Mouse (Mus musculus) heart, postnatal 0 days (tissue): ENCODE results near the gene Krtcap3. TPM values are rescaled to one million over a fixed set of nuclear protein-coding genes. Genes with fewer than 3 reads are reported as not detected.
"Not testable (repeated sequence)": the region's sequence is repeated elsewhere in the genome, so short reads cannot be mapped to it uniquely, and the experiment has no call there.

ENCODE experiments used
- ATAC-seq: fragments of 200-750 bp; cut with Nextera tagmentation; 2 replicates; pipeline ENCODE4 v1.8.0; 2017; ENCODE audit warnings: low read depth, moderate number of reproducible peaks, moderate library complexity; ENCODE audit not compliant: insufficient read depth
- DNase-seq: peaks from one replicate; pipeline ENCODE4 v3.0.0-alpha.2; 2016; ENCODE audit warnings: low spot score
- H3K27ac ChIP-seq: fragments of 300-500 bp; sonication (generic); 2 replicates; pipeline ENCODE4 v1.5.1; 2014; ENCODE audit warnings: low read depth, mild to moderate bottlenecking
- H3K27me3 ChIP-seq: fragments of 300-500 bp; sonication (generic); 2 replicates; pipeline ENCODE4 v1.6.1; 2014; ENCODE audit warnings: low read length, mixed read lengths; ENCODE audit not compliant: control insufficient read depth, insufficient read depth
- H3K36me3 ChIP-seq: fragments of 300-500 bp; sonication (generic); replicated peaks from 2 replicates; pipeline ENCODE4 v1.6.1; 2014; ENCODE audit warnings: low read length, mixed read lengths; ENCODE audit not compliant: control insufficient read depth, insufficient read depth
- H3K4me1 ChIP-seq: fragments of 300-500 bp; sonication (generic); 2 replicates; pipeline ENCODE4 v1.6.1; 2014; ENCODE audit warnings: antibody characterized with exemption; ENCODE audit not compliant: control insufficient read depth, insufficient read depth
- H3K4me2 ChIP-seq: fragments of 300-500 bp; sonication (generic); 2 replicates; pipeline ENCODE4 v1.6.1; 2014; ENCODE audit warnings: low read depth, mild to moderate bottlenecking, low read length, moderate library complexity
- H3K4me3 ChIP-seq: fragments of 300-500 bp; sonication (generic); 2 replicates; pipeline ENCODE4 v1.5.1; 2014; ENCODE audit warnings: low read depth, low read length
- H3K9ac ChIP-seq: fragments of 300-500 bp; sonication (generic); replicated peaks from 2 replicates; pipeline ENCODE4 v1.6.1; 2014; ENCODE audit warnings: low read depth, low read length, mixed read lengths
- H3K9me3 ChIP-seq: fragments of 300-500 bp; sonication (generic); replicated peaks from 2 replicates; pipeline ENCODE4 v1.6.1; 2016; ENCODE audit warnings: low read length; ENCODE audit not compliant: control insufficient read depth
- CTCF ChIP-seq: IDR thresholded peaks from 2 replicates; pipeline ENCODE4 v1.5.1; 2016; ENCODE audit warnings: antibody characterized with exemption, control low read depth, low read depth
- EP300 ChIP-seq: IDR thresholded peaks from 2 replicates; pipeline ENCODE4 v1.6.1; 2016; ENCODE audit warnings: antibody characterized with exemption, low read depth
- WGBS: fragments of 180-500 bp; shearing (Covaris S2); extraction: QIAGEN DNeasy Blood & Tissue Kit; methylation state at CpG from one replicate; pipeline ENCODE4 v1.1.7; 2014; 5-methylcytosine and 5-hydroxymethylcytosine counted together
- polyA plus RNA-seq: library from polyadenylated mRNA; unstranded; fragments of >200 nt; fragmentation: Nextera tagmentation; extraction: Ambion mirVana; gene quantifications from 2 replicates; pipeline ENCODE4 v1.2.1, GENCODE M21; 2015
- total RNA-seq: library from RNA; depleted of rRNA; stranded (reverse); fragments of >200 nt; gene quantifications from 2 replicates; pipeline ENCODE4 v1.2.3, GENCODE M21; 2014; ENCODE audit warnings: low replicate concordance; rRNA removed

Gene Krtcap3
- total RNA-seq (2.0 and 2.6 TPM in 2 replicates), polyA plus RNA-seq (1.7 and 2.7 TPM in 2 replicates)

- Histone ChIP-seq H3K4me1 (peaks cover 11% of the 10 kb centered on the region; the same call in 1 of the 2 replicates), H3K4me2 (peak within 1 kb of the TSS; percentile 54), H3K9ac (no peak within 1 kb of the TSS), H3K4me3 (peak within 1 kb of the TSS; percentile 19), H3K9me3 (no peaks in the 10 kb centered on the region), H3K27me3 (no peaks in the 10 kb centered on the region), H3K27ac (no peak within 1 kb of the TSS), H3K36me3 (peaks cover 68% of the 10 kb centered on the region)
- TF ChIP-seq CTCF (no peak), EP300 (no peak)
- WGBS, result 33% methylated on average over 41 of the region's 47 CpGs
- peak; percentile 61 for ATAC-seq
- DNase-seq, result no peak
These were observed at the start of gene Krtcap3 for GRCm38 (mm10) chr5:31251541-31252101. Gene Krtcap3 (plus strand): TSS chr5:31251691.

GRCm38 (mm10) chr5:31201742-31202590, 49.5 kb upstream of the Krtcap3 start, which contains the start of gene Zfp513:
Gene Zfp513 (minus strand): TSS chr5:31202303.
- peak within 1 kb of the TSS; percentile 83 for H3K9ac ChIP-seq
- peaks cover 9% of the 10 kb centered on the region for H3K4me1 ChIP-seq
- DNase-seq, result peak; percentile 100
- peak within 1 kb of the TSS; percentile 93 for H3K4me2 ChIP-seq
- peak within 1 kb of the TSS; percentile 89 for H3K4me3 ChIP-seq
- H3K9me3 ChIP-seq, result 0 out of 2 replicates have a peak, but pooled peaks cover 4% of the 10 kb centered on the region
- H3K27ac ChIP-seq, result peak within 1 kb of the TSS; percentile 85
- ATAC-seq, result peak; percentile 96
- peak; percentile 85 for TF ChIP-seq EP300
- no peak for TF ChIP-seq CTCF
- no peaks in the 10 kb centered on the region for H3K27me3 ChIP-seq
- under 1% methylated on average over 52 of the region's 53 CpGs for WGBS
- peaks cover 77% of the 10 kb centered on the region for H3K36me3 ChIP-seq

GRCm38 (mm10) chr5:31202933-31203332, 48.6 kb upstream of the Krtcap3 start:
- H3K4me3 ChIP-seq, result peak overlapping the region; percentile 89
- peak overlapping the region; percentile 83 for H3K27ac ChIP-seq
- peaks cover 9% of the 10 kb centered on the region for H3K4me1 ChIP-seq
- H3K9ac ChIP-seq, result 0 out of 2 replicates have a peak overlapping the region, but pooled peaks have one; percentile 83
- TF ChIP-seq CTCF, result no peak
- no peak for TF ChIP-seq EP300
- 0 out of 2 replicates have a peak, but pooled peaks cover 4% of the 10 kb centered on the region for H3K9me3 ChIP-seq
- H3K27me3 ChIP-seq, result no peaks in the 10 kb centered on the region
- WGBS, result 83% methylated on average over 7 of the region's 7 CpGs
- peaks cover 77% of the 10 kb centered on the region for H3K36me3 ChIP-seq
- peak overlapping the region; percentile 93 for H3K4me2 ChIP-seq
- ATAC-seq (no peak), DNase-seq (no peak)

- WGBS, result 82% methylated on average over 2 of the region's 2 CpGs
- ATAC-seq (no peak), DNase-seq (no peak)
- Histone ChIP-seq H3K4me2 (no peak overlapping the region), H3K9ac (no peak overlapping the region), H3K4me3 (no peak overlapping the region), H3K27ac (no peak overlapping the region), H3K9me3 (0 out of 2 replicates have a peak, but pooled peaks cover 4% of the 10 kb centered on the region), H3K27me3 (no peaks in the 10 kb centered on the region), H3K4me1 (peaks cover 9% of the 10 kb centered on the region), H3K36me3 (peaks cover 72% of the 10 kb centered on the region)
- TF ChIP-seq CTCF (no peak), EP300 (no peak)
These were observed 47.6 kb upstream of the Krtcap3 start for GRCm38 (mm10) chr5:31203866-31204265.

GRCm38 (mm10) chr5:31204421-31204820, 47.1 kb upstream of the Krtcap3 start:
- Histone ChIP-seq H3K4me1 (peaks cover 9% of the 10 kb centered on the region), H3K27ac (no peak overlapping the region), H3K27me3 (no peaks in the 10 kb centered on the region), H3K36me3 (peaks cover 66% of the 10 kb centered on the region), H3K9me3 (0 out of 2 replicates have a peak, but pooled peaks cover 4% of the 10 kb centered on the region), H3K9ac (no peak overlapping the region), H3K4me3 (no peak overlapping the region), H3K4me2 (no peak overlapping the region)
- ATAC-seq, result no peak
- 91% methylated on average over 6 of the region's 6 CpGs for WGBS
- DNase-seq, result no peak
- no peak for TF ChIP-seq EP300
- no peak for TF ChIP-seq CTCF

- not testable (repeated sequence) for H3K36me3 ChIP-seq, H3K9ac ChIP-seq, H3K4me2 ChIP-seq, H3K27ac ChIP-seq, ATAC-seq, H3K4me3 ChIP-seq, DNase-seq, H3K27me3 ChIP-seq, H3K4me1 ChIP-seq, H3K9me3 ChIP-seq
- 88% methylated on average over 6 of the region's 6 CpGs for WGBS
These were observed 34.9 kb upstream of the Krtcap3 start for GRCm38 (mm10) chr5:31216554-31216953.
